13 mouse cellular contexts compared by ENCODE assay signal in genomic region chr14:105822653-105823052, GRCm38 (mm10).
"Had no signal": no experiment of that assay in that cellular context is flagged by ENCODE, and none has a peak within 500 bp of the region (broad histone marks: within the 10 kb centered on the region; RNA-seq: fewer than 3 reads in every experiment).

No protein-coding gene starts in this region.

- H3K9me3 ChIP-seq: limb, embryonic 13.5 days; midbrain, embryonic 12.5 days had no signal

- H3K4me3 ChIP-seq: layer of hippocampus, adult 2 months; limb, embryonic 13.5 days; megakaryocyte, embryonic 14.5 days; midbrain, embryonic 12.5 days had no signal

- H3K4me1 ChIP-seq: limb, embryonic 13.5 days; megakaryocyte, embryonic 14.5 days; midbrain, embryonic 12.5 days had no signal

- ATAC-seq: hindbrain, postnatal 0 days had no signal

- H3K27ac ChIP-seq: hindbrain, postnatal 0 days; kidney, postnatal 0 days; layer of hippocampus, adult 2 months; limb, embryonic 13.5 days; liver, embryonic 14.5 days; macrophage; midbrain, embryonic 12.5 days; stomach, postnatal 0 days had no signal

- H3K9ac ChIP-seq: limb, embryonic 13.5 days; liver, embryonic 14.5 days; midbrain, embryonic 12.5 days had no signal

- H3K27me3 ChIP-seq: limb, embryonic 13.5 days; megakaryocyte, embryonic 14.5 days; midbrain, embryonic 12.5 days had no signal

- H3K4me2 ChIP-seq: limb, embryonic 13.5 days; midbrain, embryonic 12.5 days had no signal

- H3K36me3 ChIP-seq: limb, embryonic 13.5 days; midbrain, embryonic 12.5 days had no signal

- DNase-seq: left cerebral cortex, postnatal 4 days; right cerebral cortex, postnatal 25 days; thymus, adult 2 months; thymus, postnatal 25 days had no signal
